In the genomic region with DNA sequence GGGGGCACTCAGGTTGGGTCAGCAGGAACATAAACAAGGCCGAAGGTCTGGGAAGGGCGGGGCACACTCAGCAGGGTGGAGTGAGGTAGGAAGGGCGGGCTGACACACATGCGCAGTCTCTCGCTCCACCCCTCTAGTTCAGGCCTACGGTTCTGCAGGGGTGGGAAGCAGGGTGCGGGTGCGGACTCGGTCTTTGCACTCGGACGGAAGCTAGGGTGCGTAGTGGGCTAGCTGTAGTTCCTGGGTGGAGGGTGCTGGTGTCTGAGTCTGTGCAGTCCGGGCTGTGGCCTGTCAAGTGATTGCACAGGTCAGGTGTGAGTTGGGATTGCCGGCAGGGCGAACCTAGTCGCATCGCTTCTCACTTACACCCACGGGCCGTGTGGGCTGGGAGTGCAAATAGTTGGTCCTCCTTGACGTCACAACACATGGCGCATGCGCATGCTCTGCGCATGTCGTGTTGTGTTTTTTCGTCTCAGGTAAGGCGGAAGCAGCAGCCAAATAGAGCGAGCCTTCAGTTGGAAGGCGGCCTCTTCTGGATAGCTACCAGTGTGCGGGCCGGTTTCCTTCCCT, we compare ENCODE assay signal across 8 mouse cellular contexts. TPM values are rescaled to one million over a fixed set of nuclear protein-coding genes. Genes with fewer than 3 reads are reported as not detected.
DNase-seq lines count a peak whose midpoint lies in the region; ATAC-seq and TF ChIP-seq lines count a peak whose summit lies in the region.

No protein-coding gene starts in this region.

- no peaks in the 10 kb centered on the region for H3K27me3 ChIP-seq in megakaryocyte, embryonic 14.5 days (replicated peaks)

- TF ChIP-seq CTCF in cortical plate, adult 2 months (IDR thresholded peaks at IDR 0.05; ENCODE audit: extremely low read depth, insufficient read depth, low read length) = no peak

- DNase-seq in gastrocnemius, adult 8-10 months (ENCODE audit: low spot score in 2 of 2) = peak; percentile 93 to 95
- peak; percentile 99 for DNase-seq in hindlimb bud, embryonic 11.5 days (ENCODE audit: extremely low spot score, low read depth, low spot score)
- peak; percentile 95 to 97 for DNase-seq in left cerebral cortex, adult 8-10 months (ENCODE audit: low spot score in 2 of 2)
- peak; percentile 96 to 97 for DNase-seq in right cerebral cortex, postnatal 10 days (ENCODE audit: low spot score in 2 of 2)
- DNase-seq in urinary bladder, postnatal 25 days (ENCODE audit: low spot score) = peak; percentile 87

- H3K9me3 ChIP-seq in megakaryocyte, embryonic 14.5 days = no peaks in the 10 kb centered on the region

- peak; percentile 92 for ATAC-seq in activated CD4-positive, CD25-positive, alpha-beta regulatory T cell, adult 4 months

- H3K27ac ChIP-seq in cortical plate, adult 2 months (ENCODE audit: insufficient read depth, low read length) = peak overlapping the region; percentile 86

- no peaks in the 10 kb centered on the region; the same call in 1 of the 2 replicates for H3K4me1 ChIP-seq in cortical plate, adult 2 months (ENCODE audit: control insufficient read depth, insufficient read depth, low read length)
- peaks cover 37% of the 10 kb centered on the region for H3K4me1 ChIP-seq in megakaryocyte, embryonic 14.5 days

- TF ChIP-seq POLR2A in cortical plate, adult 2 months (IDR thresholded peaks at IDR 0.05; ENCODE audit: extremely low read depth, insufficient read depth, low read length) = peak; percentile 98; the same call in 1 of the 2 replicates

- peaks cover 40% of the 10 kb centered on the region for H3K36me3 ChIP-seq in megakaryocyte, embryonic 14.5 days (replicated peaks; ENCODE audit: low read length)

- H3K4me3 ChIP-seq in cortical plate, adult 2 months (ENCODE audit: insufficient read depth, low read length) = peak overlapping the region; percentile 45
- H3K4me3 ChIP-seq in megakaryocyte, embryonic 14.5 days (replicated peaks) = peak overlapping the region; percentile 99

RNA-seq across cellular contexts. Expression of gene D2hgdh, which starts 0.5 kb away (rescaled TPM):
- polyA plus RNA-seq in activated CD4-positive, CD25-positive, alpha-beta regulatory T cell, adult 4 months (2017; shearing (Covaris generic)) = 10 to 100 TPM; 15.5 to 20.9 TPM
- 15.0 and 15.1 TPM in 2 replicates for polyA plus RNA-seq in cortical plate, adult 2 months (2012; rRNA removed)
- 10 to 100 TPM; 22.7 to 25.0 (median 24.4) TPM for total RNA-seq in gastrocnemius, adult 8-10 months (2022)
- 10 to 100 TPM; 11.0 to 18.3 (median 15.6) TPM for total RNA-seq in left cerebral cortex, adult 8-10 months (2022)
- 0.55 TPM in 1 of 2 replicates, not detected in the other for polyA plus RNA-seq in megakaryocyte, embryonic 14.5 days (2012; ENCODE audit: insufficient read depth, low replicate concordance)

RNA-seq across cellular contexts. Expression of gene Ing5, which starts 21.4 kb away (rescaled TPM):
- polyA plus RNA-seq in activated CD4-positive, CD25-positive, alpha-beta regulatory T cell, adult 4 months (2017; shearing (Covaris generic)) = 10 to 100 TPM; 19.8 to 21.8 TPM
- polyA plus RNA-seq in cortical plate, adult 2 months (2012; rRNA removed) = 8.6 and 8.9 TPM in 2 replicates
- total RNA-seq in gastrocnemius, adult 8-10 months (2022) = 1 to 10 TPM; 3.7 to 6.6 (median 4.0) TPM
- 10 to 100 TPM; 11.8 to 14.5 (median 13.9) TPM for total RNA-seq in left cerebral cortex, adult 8-10 months (2022)
- polyA plus RNA-seq in megakaryocyte, embryonic 14.5 days (2012; ENCODE audit: insufficient read depth, low replicate concordance) = 0.46 TPM in 1 of 2 replicates, not detected in the other

RNA-seq across cellular contexts. Expression of gene Dtymk, which starts 23.5 kb away (rescaled TPM):
- polyA plus RNA-seq in activated CD4-positive, CD25-positive, alpha-beta regulatory T cell, adult 4 months (2017; shearing (Covaris generic)) = 100 to 1,000 TPM; 129 to 134 TPM
- polyA plus RNA-seq in cortical plate, adult 2 months (2012; rRNA removed) = 82.7 and 85.3 TPM in 2 replicates
- total RNA-seq in gastrocnemius, adult 8-10 months (2022) = 10 to 100 TPM; 14.8 to 17.3 (median 16.1) TPM
- 10 to 100 TPM; 45.2 to 50.9 (median 46.1) TPM for total RNA-seq in left cerebral cortex, adult 8-10 months (2022)
- 4.6 and 45.2 TPM in 2 replicates for polyA plus RNA-seq in megakaryocyte, embryonic 14.5 days (2012; ENCODE audit: insufficient read depth, low replicate concordance)

RNA-seq across cellular contexts. Expression of gene Gal3st2, which starts 35.9 kb away (rescaled TPM):
- polyA plus RNA-seq in activated CD4-positive, CD25-positive, alpha-beta regulatory T cell, adult 4 months (2017; shearing (Covaris generic)) = not detected
- polyA plus RNA-seq in cortical plate, adult 2 months (2012; rRNA removed) = not detected in 2 replicates
- total RNA-seq in gastrocnemius, adult 8-10 months (2022) = not detected
- total RNA-seq in left cerebral cortex, adult 8-10 months (2022) = under 1 TPM in 2 of 4 experiments, not detected in 2; 0.13 to 0.14 TPM
- not detected in 2 replicates for polyA plus RNA-seq in megakaryocyte, embryonic 14.5 days (2012; ENCODE audit: insufficient read depth, low replicate concordance)

Comparison
In these comparisons a context has a peak if more than half of its experiments do, and no peak if none do; other contexts are left out.
1. Peak in every context shown above with its lines: DNase-seq, ATAC-seq, H3K4me3 ChIP-seq and H3K27ac ChIP-seq.
2. RNA of gene D2hgdh, which starts 0.5 kb away (polyA plus RNA-seq): 15.5 to 20.9 TPM in activated CD4-positive, CD25-positive, alpha-beta regulatory T cell, adult 4 months and 15.0 to 15.1 TPM in cortical plate, adult 2 months; 0.55 TPM in megakaryocyte, embryonic 14.5 days; every median in the first group is over 10 times any median in the second.